Mouse (Mus musculus) natural killer cell, adult 2 months (primary cell): ENCODE data around the gene Sox12.
A peak's percentile ranks its signal among the peaks of the same experiment; 100 is the strongest.
"Not testable (repeated sequence)": the region's sequence is repeated elsewhere in the genome, so short reads cannot be mapped to it uniquely, and the experiment has no call there.

Experiments
- DNase-seq, 2 experiments: peaks; one replicate each; pipeline ENCODE4 v3.0.0; 2022; ENCODE audit warnings: low spot score in 2 of 2

Gene Sox12

GRCm38 (mm10) chr2:152397680-152398435, at the start of gene Sox12:
Gene Sox12 (minus strand): TSS chr2:152398063.
- peak; percentile 88 to 93 for DNase-seq

GRCm38 (mm10) chr2:152447461-152447860, 49.6 kb upstream of the Sox12 start:
- no peak for DNase-seq

GRCm38 (mm10) chr2:152446642-152447041, 48.8 kb upstream of the Sox12 start:
- no peak for DNase-seq

- no peak for DNase-seq
These were observed 45.4 kb upstream of the Sox12 start for GRCm38 (mm10) chr2:152443281-152443680.

GRCm38 (mm10) chr2:152442322-152442721, 44.5 kb upstream of the Sox12 start:
- no peak for DNase-seq

GRCm38 (mm10) chr2:152439833-152440232, 42.0 kb upstream of the Sox12 start:
- DNase-seq = no peak

- no peak for DNase-seq
These were observed 41.1 kb upstream of the Sox12 start for GRCm38 (mm10) chr2:152438963-152439362.

- peak; percentile 71 to 83 for DNase-seq
These were observed 39.4 kb upstream of the Sox12 start for GRCm38 (mm10) chr2:152436983-152437860.

GRCm38 (mm10) chr2:152436405-152436901, 38.6 kb upstream of the Sox12 start:
- no peak for DNase-seq

- DNase-seq = not testable (repeated sequence)
These were observed 30.6 kb upstream of the Sox12 start for GRCm38 (mm10) chr2:152428481-152428880.

GRCm38 (mm10) chr2:152427493-152427892, 29.6 kb upstream of the Sox12 start:
- DNase-seq = no peak

- DNase-seq = no peak
These were observed 17.9 kb upstream of the Sox12 start for GRCm38 (mm10) chr2:152415786-152416185.

- no peak for DNase-seq
These were observed 17.4 kb upstream of the Sox12 start, which contains the start of gene 6820408C15Rik for GRCm38 (mm10) chr2:152415287-152415686. Gene 6820408C15Rik (plus strand): TSS chr2:152415587.

- DNase-seq = peak in 1 of 2 experiments; percentile 22
These were observed 16.8 kb upstream of the Sox12 start, which contains the start of gene Zcchc3 for GRCm38 (mm10) chr2:152414591-152415165. Gene Zcchc3 (minus strand): TSS chr2:152415027.

- no peak for DNase-seq
These were observed 16.1 kb upstream of the Sox12 start for GRCm38 (mm10) chr2:152413765-152414584.

GRCm38 (mm10) chr2:152413158-152413764, 15.4 kb upstream of the Sox12 start:
- DNase-seq = no peak

GRCm38 (mm10) chr2:152412526-152413157, 14.8 kb upstream of the Sox12 start:
- no peak for DNase-seq

- no peak for DNase-seq
These were observed 13.6 kb upstream of the Sox12 start for GRCm38 (mm10) chr2:152411471-152411870.

- DNase-seq = no peak
These were observed 13.1 kb upstream of the Sox12 start for GRCm38 (mm10) chr2:152410971-152411371.

GRCm38 (mm10) chr2:152409781-152410180, 11.9 kb upstream of the Sox12 start:
- DNase-seq = no peak
